Mouse (Mus musculus) cerebellum, adult 2 months (tissue): ENCODE results near the gene Pnrc1. TPM values are rescaled to one million over a fixed set of nuclear protein-coding genes. Genes with fewer than 3 reads are reported as not detected.

Experiments
- DNase-seq, 2 experiments: peaks; one replicate each; pipeline ENCODE4 v3.0.0; 2021
- H3K27ac ChIP-seq: fragments of 200-500 bp; 2 replicates; pipeline ENCODE4 v1.5.1; 2012; ENCODE audit warnings: low read length, control low read depth, inconsistent platforms; ENCODE audit not compliant: insufficient read depth
- H3K27me3 ChIP-seq: fragments of 200-500 bp; 2 replicates; pipeline ENCODE4 v1.6.1; 2012; ENCODE audit warnings: inconsistent platforms, mild to moderate bottlenecking, low read length, moderate library complexity; ENCODE audit not compliant: control insufficient read depth, insufficient read depth
- H3K4me1 ChIP-seq: fragments of 200-500 bp; 2 replicates; pipeline ENCODE4 v1.6.1; 2011; ENCODE audit warnings: low read length; ENCODE audit not compliant: control insufficient read depth, insufficient read depth
- H3K4me3 ChIP-seq: fragments of 200-500 bp; replicated peaks from 2 replicates; pipeline ENCODE3; 2011; ENCODE audit warnings: mild to moderate bottlenecking, low read depth, low read length, control low read depth; ENCODE audit not compliant: insufficient read depth
- CTCF ChIP-seq: fragments of 200-500 bp; IDR thresholded peaks from 2 replicates; pipeline ENCODE4 v1.5.1; 2011; ENCODE audit warnings: low read depth, mild to moderate bottlenecking, control low read depth, low read length, moderate library complexity, borderline replicate concordance; ENCODE audit not compliant: insufficient read depth
- POLR2A ChIP-seq: fragments of 200-500 bp; IDR thresholded peaks from 2 replicates; pipeline ENCODE4 v1.6.1; 2011; ENCODE audit warnings: low read length, control low read depth, borderline replicate concordance; ENCODE audit not compliant: insufficient read depth
- WGBS: fragments of 180-500 bp; shearing (Covaris S2); methylation state at CpG from one replicate; pipeline ENCODE4 v1.1.7; 2018; 5-methylcytosine and 5-hydroxymethylcytosine counted together
- polyA plus RNA-seq: library from polyadenylated mRNA; depleted of rRNA; stranded (reverse); fragments of >200 nt; gene quantifications from 2 replicates; pipeline ENCODE4 v1.2.3, GENCODE M21; 2012

Pnrc1 gene
- polyA plus RNA-seq, 1 experiment = 64.6 TPM

- H3K27me3 ChIP-seq = no peaks in the 10 kb centered on the region
- H3K4me3 ChIP-seq = no peak overlapping the region
- no peak for DNase-seq
- TF ChIP-seq CTCF (no peak), POLR2A (no peak)
- H3K4me1 ChIP-seq = no peaks in the 10 kb centered on the region
- H3K27ac ChIP-seq = no peak overlapping the region
- 86% methylated on average over 8 of the region's 8 CpGs for WGBS
Measured at GRCm38 (mm10) chr4:33285448-33285847, 4.5 kb downstream of the Pnrc1 start.

GRCm38 (mm10) chr4:33284083-33284880, 5.7 kb downstream of the Pnrc1 start:
- no peak for DNase-seq
- Histone ChIP-seq H3K4me3 (no peak overlapping the region), H3K27me3 (no peaks in the 10 kb centered on the region), H3K27ac (no peak overlapping the region), H3K4me1 (no peaks in the 10 kb centered on the region)
- 79% methylated on average over 5 of the region's 5 CpGs for WGBS
- TF ChIP-seq CTCF = no peak
- TF ChIP-seq POLR2A = no peak

GRCm38 (mm10) chr4:33281891-33282685, 7.9 kb downstream of the Pnrc1 start:
- Histone ChIP-seq H3K27ac (no peak overlapping the region), H3K4me3 (no peak overlapping the region), H3K4me1 (no peaks in the 10 kb centered on the region), H3K27me3 (no peaks in the 10 kb centered on the region)
- no peak for DNase-seq
- no peak for TF ChIP-seq POLR2A
- WGBS = 80% methylated on average over 3 of the region's 3 CpGs

GRCm38 (mm10) chr4:33273437-33273836, 16.5 kb downstream of the Pnrc1 start:
- Histone ChIP-seq H3K27ac (no peak overlapping the region), H3K27me3 (no peaks in the 10 kb centered on the region), H3K4me3 (no peak overlapping the region), H3K4me1 (no peaks in the 10 kb centered on the region)
- no peak for DNase-seq
- 76% methylated on average over 3 of the region's 3 CpGs for WGBS
- TF ChIP-seq POLR2A (no peak), CTCF (no peak)

GRCm38 (mm10) chr4:33270386-33271314, 19.3 kb downstream of the Pnrc1 start:
- no peak overlapping the region for H3K27ac ChIP-seq
- WGBS = 84% methylated on average over 11 of the region's 11 CpGs
- no peak for DNase-seq
- no peaks in the 10 kb centered on the region for H3K27me3 ChIP-seq
- TF ChIP-seq CTCF (no peak), POLR2A (no peak)
- no peaks in the 10 kb centered on the region for H3K4me1 ChIP-seq
- H3K4me3 ChIP-seq = no peak overlapping the region

- H3K4me3 ChIP-seq = no peak overlapping the region
- DNase-seq = no peak
- peaks cover 8% of the 10 kb centered on the region for H3K4me1 ChIP-seq
- WGBS = 88% methylated on average over 11 of the region's 11 CpGs
- no peaks in the 10 kb centered on the region; the same call in 1 of the 2 replicates for H3K27me3 ChIP-seq
- H3K27ac ChIP-seq = no peak overlapping the region
- TF ChIP-seq CTCF (no peak), POLR2A (no peak)
Measured at GRCm38 (mm10) chr4:33264979-33265726, 24.8 kb downstream of the Pnrc1 start.

- H3K27me3 ChIP-seq = no peaks in the 10 kb centered on the region; the same call in 1 of the 2 replicates
- no peak for DNase-seq
- WGBS = 79% methylated on average over 1 of the region's 1 CpGs
- no peak overlapping the region for H3K4me3 ChIP-seq
- TF ChIP-seq CTCF = no peak
- TF ChIP-seq POLR2A = no peak
- H3K27ac ChIP-seq = no peak overlapping the region
- H3K4me1 ChIP-seq = peaks cover 8% of the 10 kb centered on the region
Measured at GRCm38 (mm10) chr4:33262897-33263296, 27.1 kb downstream of the Pnrc1 start.
